Mouse (Mus musculus) embryonic facial prominence, embryonic 11.5 days (tissue): ENCODE measurements around the gene Atg9b. TPM values are rescaled to one million over a fixed set of nuclear protein-coding genes. Genes with fewer than 3 reads are reported as not detected.
A peak's percentile ranks its signal among the peaks of the same experiment; 100 is the strongest.

ENCODE experiments used
- ATAC-seq: fragments of 200-750 bp; cut with Nextera tagmentation; replicated peaks from 2 replicates; pipeline ENCODE4 v1.8.0; 2017; ENCODE audit warnings: low read depth; ENCODE audit not compliant: insufficient number of reproducible peaks, low FRiP score, low TSS enrichment
- DNase-seq: peaks from one replicate; pipeline ENCODE4 v3.0.0-alpha.2; 2015; ENCODE audit warnings: low spot score
- H3K27ac ChIP-seq: fragments of 300-500 bp; sonication (generic); replicated peaks from 2 replicates; pipeline ENCODE4 v1.5.1; 2014; ENCODE audit warnings: mild to moderate bottlenecking, low read depth, low read length, control low read depth
- H3K27me3 ChIP-seq: fragments of 300-500 bp; sonication (generic); 2 replicates; pipeline ENCODE4 v1.6.1; 2014; ENCODE audit warnings: mild to moderate bottlenecking, low read length, moderate library complexity, mixed read lengths; ENCODE audit not compliant: control insufficient read depth, insufficient read depth
- H3K36me3 ChIP-seq: fragments of 300-500 bp; sonication (generic); replicated peaks from 2 replicates; pipeline ENCODE4 v1.6.1; 2014; ENCODE audit warnings: low read depth, mild to moderate bottlenecking, low read length, moderate library complexity, mixed read lengths; ENCODE audit not compliant: control insufficient read depth, insufficient read depth
- H3K4me1 ChIP-seq: fragments of 300-500 bp; sonication (generic); 2 replicates; pipeline ENCODE4 v1.6.1; 2014; ENCODE audit warnings: low read length, mixed read lengths; ENCODE audit not compliant: control insufficient read depth, insufficient read depth
- H3K4me2 ChIP-seq: fragments of 300-500 bp; sonication (generic); 2 replicates; pipeline ENCODE4 v1.6.1; 2014; ENCODE audit warnings: low read depth, mild to moderate bottlenecking, control low read depth, low read length, moderate library complexity
- H3K4me3 ChIP-seq: fragments of 300-500 bp; sonication (generic); 2 replicates; pipeline ENCODE4 v1.5.1; 2014; ENCODE audit warnings: low read depth, low read length, control low read depth
- H3K9ac ChIP-seq: fragments of 300-500 bp; sonication (generic); replicated peaks from 2 replicates; pipeline ENCODE4 v1.6.1; 2014; ENCODE audit warnings: mild to moderate bottlenecking, control low read depth, low read length
- H3K9me3 ChIP-seq: fragments of 300-500 bp; sonication (generic); replicated peaks from 2 replicates; pipeline ENCODE4 v1.6.1; 2016; ENCODE audit warnings: mild to moderate bottlenecking, low read length, inconsistent platforms, mixed read lengths; ENCODE audit not compliant: control insufficient read depth
- WGBS: fragments of 180-500 bp; shearing (Covaris S2); extraction: QIAGEN DNeasy Blood & Tissue Kit; methylation state at CpG from one replicate; pipeline ENCODE4 v1.1.7; 2014; 5-methylcytosine and 5-hydroxymethylcytosine counted together
- polyA plus RNA-seq: library from polyadenylated mRNA; unstranded; fragments of >200 nt; fragmentation: Nextera tagmentation; extraction: Ambion mirVana; gene quantifications from 2 replicates; pipeline ENCODE4 v1.2.1, GENCODE M21; 2014

Atg9b gene
- polyA plus RNA-seq, 1 experiment from 2014 or later = 0.21 TPM

- Histone ChIP-seq H3K4me3 (no peak overlapping the region), H3K36me3 (no peaks in the 10 kb centered on the region), H3K9ac (no peak overlapping the region), H3K4me2 (no peak overlapping the region), H3K4me1 (no peaks in the 10 kb centered on the region), H3K27ac (no peak overlapping the region), H3K9me3 (no peaks in the 10 kb centered on the region), H3K27me3 (no peaks in the 10 kb centered on the region)
- DNase-seq (no peak), ATAC-seq (no peak)
- WGBS = 70% methylated on average over 5 of the region's 5 CpGs
Measured at GRCm38 (mm10) chr5:24373807-24374206, 18.1 kb downstream of the Atg9b start.

GRCm38 (mm10) chr5:24369767-24370166 is 22.2 kb downstream of the Atg9b start:
- no peaks in the 10 kb centered on the region for H3K27me3 ChIP-seq
- no peak overlapping the region for H3K9ac ChIP-seq
- H3K4me3 ChIP-seq = no peak overlapping the region
- no peaks in the 10 kb centered on the region for H3K9me3 ChIP-seq
- ATAC-seq (no peak), DNase-seq (no peak)
- no peaks in the 10 kb centered on the region for H3K4me1 ChIP-seq
- H3K4me2 ChIP-seq = no peak overlapping the region
- no peaks in the 10 kb centered on the region for H3K36me3 ChIP-seq
- WGBS = 72% methylated on average over 9 of the region's 9 CpGs
- no peak overlapping the region for H3K27ac ChIP-seq

- Histone ChIP-seq H3K36me3 (no peaks in the 10 kb centered on the region), H3K4me2 (no peak overlapping the region), H3K4me3 (no peak overlapping the region), H3K4me1 (no peaks in the 10 kb centered on the region), H3K27me3 (no peaks in the 10 kb centered on the region), H3K27ac (no peak overlapping the region), H3K9ac (no peak overlapping the region), H3K9me3 (no peaks in the 10 kb centered on the region)
- DNase-seq (no peak), ATAC-seq (no peak)
- WGBS = 78% methylated on average over 9 of the region's 9 CpGs
Measured at GRCm38 (mm10) chr5:24366426-24366825, 25.5 kb downstream of the Atg9b start.

GRCm38 (mm10) chr5:24365528-24365927 is 26.4 kb downstream of the Atg9b start:
- no peaks in the 10 kb centered on the region for H3K27me3 ChIP-seq
- no peak overlapping the region for H3K9ac ChIP-seq
- WGBS = 35% methylated on average over 5 of the region's 5 CpGs
- H3K27ac ChIP-seq = no peak overlapping the region
- H3K4me1 ChIP-seq = no peaks in the 10 kb centered on the region
- H3K4me2 ChIP-seq = no peak overlapping the region; the same call in 1 of the 2 replicates
- no peaks in the 10 kb centered on the region for H3K9me3 ChIP-seq
- H3K4me3 ChIP-seq = no peak overlapping the region
- ATAC-seq (no peak), DNase-seq (no peak)
- no peaks in the 10 kb centered on the region for H3K36me3 ChIP-seq

- Histone ChIP-seq H3K36me3 (no peaks in the 10 kb centered on the region), H3K27me3 (no peaks in the 10 kb centered on the region), H3K4me2 (no peak overlapping the region), H3K9ac (no peak overlapping the region; the same call in 1 of the 2 replicates), H3K4me1 (no peaks in the 10 kb centered on the region), H3K4me3 (0 out of 2 replicates have a peak overlapping the region, but pooled peaks have one; percentile 6), H3K9me3 (no peaks in the 10 kb centered on the region), H3K27ac (no peak overlapping the region)
- 82% methylated on average over 10 of the region's 10 CpGs for WGBS
- no peak for ATAC-seq
- no peak for DNase-seq
Measured at GRCm38 (mm10) chr5:24364963-24365362, 27.0 kb downstream of the Atg9b start.

GRCm38 (mm10) chr5:24364508-24364907 is 27.4 kb downstream of the Atg9b start, which contains the start of gene Nos3:
TSS of gene Nos3 (plus strand) at chr5:24364810.
- no peak for ATAC-seq
- WGBS = 42% methylated on average over 12 of the region's 12 CpGs
- no peaks in the 10 kb centered on the region for H3K4me1 ChIP-seq
- H3K4me3 ChIP-seq = 0 out of 2 replicates have a peak within 1 kb of the TSS, but pooled peaks have one; percentile 6
- H3K4me2 ChIP-seq = no peak within 1 kb of the TSS; the same call in 1 of the 2 replicates
- H3K27me3 ChIP-seq = no peaks in the 10 kb centered on the region
- no peaks in the 10 kb centered on the region for H3K9me3 ChIP-seq
- H3K9ac ChIP-seq = no peak within 1 kb of the TSS; the same call in 1 of the 2 replicates
- no peak within 1 kb of the TSS for H3K27ac ChIP-seq
- no peak for DNase-seq
- no peaks in the 10 kb centered on the region for H3K36me3 ChIP-seq

GRCm38 (mm10) chr5:24364061-24364460 is 27.9 kb downstream of the Atg9b start:
- 54% methylated on average over 3 of the region's 3 CpGs for WGBS
- ATAC-seq (no peak), DNase-seq (no peak)
- Histone ChIP-seq H3K36me3 (no peaks in the 10 kb centered on the region), H3K27me3 (no peaks in the 10 kb centered on the region), H3K4me1 (no peaks in the 10 kb centered on the region), H3K4me3 (no peak overlapping the region), H3K9me3 (no peaks in the 10 kb centered on the region), H3K9ac (no peak overlapping the region), H3K4me2 (no peak overlapping the region), H3K27ac (no peak overlapping the region)

GRCm38 (mm10) chr5:24363467-24363866 is 28.5 kb downstream of the Atg9b start:
- Histone ChIP-seq H3K4me2 (no peak overlapping the region), H3K36me3 (no peaks in the 10 kb centered on the region), H3K9me3 (no peaks in the 10 kb centered on the region), H3K9ac (no peak overlapping the region), H3K27ac (no peak overlapping the region), H3K27me3 (no peaks in the 10 kb centered on the region), H3K4me1 (no peaks in the 10 kb centered on the region), H3K4me3 (no peak overlapping the region)
- 78% methylated on average over 2 of the region's 2 CpGs for WGBS
- ATAC-seq = no peak
- no peak for DNase-seq
